Mouse (Mus musculus) stomach, embryonic 15.5 days (tissue): Measurements from ENCODE around the gene Cdcp2. TPM values are rescaled to one million over a fixed set of nuclear protein-coding genes. Genes with fewer than 3 reads are reported as not detected.

Experiments used
- ATAC-seq: fragments of 200-750 bp; cut with Nextera tagmentation; 2 replicates; pipeline ENCODE4 v1.8.0; 2017; ENCODE audit warnings: low read depth, moderate number of reproducible peaks, moderate TSS enrichment; ENCODE audit not compliant: insufficient read depth, low FRiP score
- H3K27ac ChIP-seq: fragments of 300-500 bp; sonication (generic); 2 replicates; pipeline ENCODE4 v1.5.1; 2015; ENCODE audit warnings: mild to moderate bottlenecking, inconsistent platforms
- H3K27me3 ChIP-seq: fragments of 300-500 bp; sonication (generic); replicated peaks from 2 replicates; pipeline ENCODE4 v1.6.1; 2015; ENCODE audit warnings: inconsistent platforms
- H3K36me3 ChIP-seq: fragments of 300-500 bp; sonication (generic); 2 replicates; pipeline ENCODE4 v1.6.1; 2015; ENCODE audit warnings: inconsistent platforms
- H3K4me1 ChIP-seq: fragments of 300-500 bp; sonication (generic); 2 replicates; pipeline ENCODE4 v1.6.1; 2015; ENCODE audit warnings: inconsistent platforms
- H3K4me2 ChIP-seq: fragments of 300-500 bp; sonication (generic); 2 replicates; pipeline ENCODE4 v1.6.1; 2015; ENCODE audit warnings: mild to moderate bottlenecking, inconsistent platforms
- H3K4me3 ChIP-seq: fragments of 300-500 bp; sonication (generic); replicated peaks from 2 replicates; pipeline ENCODE4 v1.5.1; 2015; ENCODE audit warnings: inconsistent platforms
- H3K9ac ChIP-seq: fragments of 300-500 bp; sonication (generic); 2 replicates; pipeline ENCODE4 v1.6.1; 2015; ENCODE audit warnings: inconsistent platforms
- H3K9me3 ChIP-seq: fragments of 300-500 bp; sonication (generic); 2 replicates; pipeline ENCODE4 v1.6.1; 2016; ENCODE audit warnings: inconsistent platforms
- WGBS: fragments of 180-500 bp; shearing (Covaris S2); methylation state at CpG from one replicate; pipeline ENCODE4 v1.1.7; 2015; 5-methylcytosine and 5-hydroxymethylcytosine counted together
- polyA plus RNA-seq: library from polyadenylated mRNA; unstranded; fragments of >200 nt; fragmentation: Nextera tagmentation; extraction: Ambion mirVana; gene quantifications from 2 replicates; pipeline ENCODE4 v1.2.1, GENCODE M21; 2015

Cdcp2 gene
- polyA plus RNA-seq, 1 experiment from 2014 or later: not detected

GRCm38 (mm10) chr4:107066252-107067124, 30.2 kb upstream of the Cdcp2 start, which contains the start of the genes Mrpl37 and Cyb5rl:
Mrpl37 (minus strand) TSS chr4:107066868.
Cyb5rl (plus strand) TSS chr4:107066988.
- peaks cover 8% of the 10 kb centered on the region; the same call in 1 of the 2 replicates for H3K4me1 ChIP-seq
- peak within 1 kb of the TSS; percentile 57; the same call in 1 of the 2 replicates for H3K27ac ChIP-seq
- under 1% methylated on average over 60 of the region's 60 CpGs for WGBS
- peak; percentile 99 for ATAC-seq
- no peaks in the 10 kb centered on the region for H3K9me3 ChIP-seq
- H3K27me3 ChIP-seq: no peaks in the 10 kb centered on the region
- peak within 1 kb of the TSS; percentile 69 for H3K9ac ChIP-seq
- H3K36me3 ChIP-seq: peaks cover 21% of the 10 kb centered on the region
- H3K4me3 ChIP-seq: peak within 1 kb of the TSS; percentile 81
- peak within 1 kb of the TSS; percentile 99 for H3K4me2 ChIP-seq

- H3K9ac ChIP-seq: peak overlapping the region; percentile 58
- peak overlapping the region; percentile 57; the same call in 1 of the 2 replicates for H3K27ac ChIP-seq
- no peaks in the 10 kb centered on the region for H3K27me3 ChIP-seq
- H3K9me3 ChIP-seq: no peaks in the 10 kb centered on the region
- peak overlapping the region; percentile 99 for H3K4me2 ChIP-seq
- H3K36me3 ChIP-seq: peaks cover 16% of the 10 kb centered on the region
- WGBS: 4% methylated on average over 33 of the region's 33 CpGs
- peak; percentile 2; the same call in 1 of the 2 replicates for ATAC-seq
- peaks cover 8% of the 10 kb centered on the region; the same call in 1 of the 2 replicates for H3K4me1 ChIP-seq
- H3K4me3 ChIP-seq: peak overlapping the region; percentile 81
Observed at GRCm38 (mm10) chr4:107067151-107067840, 29.4 kb upstream of the Cdcp2 start.

GRCm38 (mm10) chr4:107072343-107072742, 24.3 kb upstream of the Cdcp2 start:
- no peak for ATAC-seq
- Histone ChIP-seq H3K9ac (no peak overlapping the region), H3K27ac (no peak overlapping the region), H3K4me2 (no peak overlapping the region), H3K4me3 (no peak overlapping the region), H3K4me1 (no peaks in the 10 kb centered on the region), H3K9me3 (no peaks in the 10 kb centered on the region), H3K36me3 (no peaks in the 10 kb centered on the region), H3K27me3 (no peaks in the 10 kb centered on the region)
- 80% methylated on average over 9 of the region's 9 CpGs for whole genome bisulfite sequencing

- H3K9ac ChIP-seq: no peak overlapping the region
- ATAC-seq: no peak
- H3K4me1 ChIP-seq: no peaks in the 10 kb centered on the region
- H3K4me3 ChIP-seq: no peak overlapping the region
- H3K27ac ChIP-seq: peak overlapping the region; percentile 11; the same call in 1 of the 2 replicates
- no peaks in the 10 kb centered on the region for H3K36me3 ChIP-seq
- WGBS: 49% methylated on average over 5 of the region's 5 CpGs
- no peaks in the 10 kb centered on the region for H3K9me3 ChIP-seq
- H3K4me2 ChIP-seq: no peak overlapping the region
- no peaks in the 10 kb centered on the region for H3K27me3 ChIP-seq
Observed at GRCm38 (mm10) chr4:107075456-107075855, 21.2 kb upstream of the Cdcp2 start.

GRCm38 (mm10) chr4:107078894-107079293, 17.8 kb upstream of the Cdcp2 start:
- Histone ChIP-seq H3K9ac (no peak overlapping the region), H3K27me3 (no peaks in the 10 kb centered on the region), H3K4me2 (no peak overlapping the region), H3K36me3 (no peaks in the 10 kb centered on the region), H3K9me3 (no peaks in the 10 kb centered on the region), H3K4me1 (no peaks in the 10 kb centered on the region), H3K27ac (no peak overlapping the region), H3K4me3 (no peak overlapping the region)
- 82% methylated on average over 4 of the region's 4 CpGs for WGBS
- ATAC-seq: peak; percentile 40; the same call in 1 of the 2 replicates

- H3K27ac ChIP-seq: no peak overlapping the region
- no peaks in the 10 kb centered on the region for H3K36me3 ChIP-seq
- H3K4me2 ChIP-seq: no peak overlapping the region
- H3K4me3 ChIP-seq: no peak overlapping the region
- no peaks in the 10 kb centered on the region for H3K4me1 ChIP-seq
- H3K27me3 ChIP-seq: no peaks in the 10 kb centered on the region
- ATAC-seq: no peak
- no peak overlapping the region for H3K9ac ChIP-seq
- no peaks in the 10 kb centered on the region for H3K9me3 ChIP-seq
Observed at GRCm38 (mm10) chr4:107079716-107080115, 17.0 kb upstream of the Cdcp2 start.

GRCm38 (mm10) chr4:107082185-107082584, 14.5 kb upstream of the Cdcp2 start:
- Histone ChIP-seq H3K4me2 (no peak overlapping the region), H3K36me3 (no peaks in the 10 kb centered on the region), H3K9ac (no peak overlapping the region), H3K27me3 (no peaks in the 10 kb centered on the region), H3K9me3 (no peaks in the 10 kb centered on the region), H3K4me3 (no peak overlapping the region), H3K4me1 (no peaks in the 10 kb centered on the region), H3K27ac (no peak overlapping the region)
- 79% methylated on average over 3 of the region's 3 CpGs for WGBS
- ATAC-seq: no peak

- no peak for ATAC-seq
- H3K9ac ChIP-seq: no peak overlapping the region
- no peaks in the 10 kb centered on the region for H3K9me3 ChIP-seq
- WGBS: 87% methylated on average over 4 of the region's 4 CpGs
- no peaks in the 10 kb centered on the region for H3K4me1 ChIP-seq
- no peaks in the 10 kb centered on the region for H3K36me3 ChIP-seq
- no peak overlapping the region for H3K27ac ChIP-seq
- H3K4me3 ChIP-seq: no peak overlapping the region
- H3K4me2 ChIP-seq: no peak overlapping the region
- no peaks in the 10 kb centered on the region for H3K27me3 ChIP-seq
Observed at GRCm38 (mm10) chr4:107083126-107083525, 13.6 kb upstream of the Cdcp2 start.

- Histone ChIP-seq H3K27me3 (no peaks in the 10 kb centered on the region), H3K4me2 (no peak overlapping the region), H3K9me3 (no peaks in the 10 kb centered on the region), H3K4me1 (no peaks in the 10 kb centered on the region), H3K9ac (no peak overlapping the region), H3K27ac (no peak overlapping the region), H3K36me3 (no peaks in the 10 kb centered on the region), H3K4me3 (no peak overlapping the region)
- no peak for ATAC-seq
- 50% methylated on average over 1 of the region's 1 CpGs for WGBS
Observed at GRCm38 (mm10) chr4:107084343-107084742, 12.3 kb upstream of the Cdcp2 start.

- Histone ChIP-seq H3K27me3 (no peaks in the 10 kb centered on the region), H3K9me3 (no peaks in the 10 kb centered on the region), H3K36me3 (no peaks in the 10 kb centered on the region), H3K4me3 (no peak overlapping the region), H3K4me1 (no peaks in the 10 kb centered on the region), H3K27ac (no peak overlapping the region), H3K4me2 (no peak overlapping the region), H3K9ac (no peak overlapping the region)
- 0 out of 2 replicates have a peak, but pooled peaks have one; percentile 67 for ATAC-seq
- 30% methylated on average over 6 of the region's 6 CpGs for WGBS
Observed at GRCm38 (mm10) chr4:107084858-107085257, 11.8 kb upstream of the Cdcp2 start.

GRCm38 (mm10) chr4:107091696-107092095, 5.0 kb upstream of the Cdcp2 start:
- H3K9me3 ChIP-seq: no peaks in the 10 kb centered on the region
- ATAC-seq: no peak
- no peaks in the 10 kb centered on the region for H3K27me3 ChIP-seq
- WGBS: 82% methylated on average over 14 of the region's 14 CpGs
- no peak overlapping the region for H3K4me3 ChIP-seq
- no peak overlapping the region for H3K27ac ChIP-seq
- H3K36me3 ChIP-seq: no peaks in the 10 kb centered on the region
- H3K4me2 ChIP-seq: no peak overlapping the region
- no peaks in the 10 kb centered on the region for H3K4me1 ChIP-seq
- H3K9ac ChIP-seq: no peak overlapping the region
